Mouse (Mus musculus): ENCODE measurements around the gene Foxo3. TPM values are rescaled to one million over a fixed set of nuclear protein-coding genes. Genes with fewer than 3 reads are reported as not detected.

Gene Foxo3
- polyA plus RNA-seq, 1 experiment from 2014 or later, result 2.5 TPM

DNA sequence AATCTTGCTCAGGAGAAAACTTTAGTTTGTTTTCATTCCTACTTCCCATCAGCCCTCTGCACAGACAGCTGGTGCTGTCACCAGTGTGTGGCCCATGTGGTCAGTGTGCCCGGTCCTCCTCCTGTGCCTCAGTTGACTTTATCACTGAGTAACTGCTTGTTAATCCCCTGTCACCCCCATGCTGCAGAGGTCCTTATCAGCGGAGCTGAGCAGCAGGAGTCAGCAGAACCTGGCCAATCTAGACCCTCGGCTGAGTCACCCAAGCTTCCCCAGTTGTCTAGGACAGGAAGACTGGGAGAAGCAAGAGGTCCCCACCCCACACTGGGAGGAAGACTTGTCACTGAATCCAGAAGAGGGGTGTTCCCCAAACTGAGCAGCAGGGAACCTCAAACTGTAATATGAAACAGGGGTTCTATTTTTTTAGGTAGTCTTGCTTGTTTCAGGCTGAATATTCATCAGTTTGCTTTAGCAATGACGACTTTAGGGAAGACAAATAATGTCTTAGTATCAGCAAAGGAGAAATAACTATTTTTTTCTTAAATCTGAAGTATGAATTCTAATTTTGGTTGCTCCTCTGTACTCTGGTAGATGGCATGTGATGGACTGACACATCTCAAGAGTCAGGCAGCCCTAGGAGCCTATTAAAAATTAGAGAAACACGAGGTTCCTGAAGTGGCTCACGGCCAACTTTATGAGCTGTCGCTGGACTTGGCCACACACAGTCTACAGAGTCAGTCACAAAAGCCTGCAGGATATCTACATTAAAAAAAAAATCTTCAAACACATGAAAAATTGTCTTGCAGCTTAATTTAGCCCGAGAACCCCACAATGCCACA lies 31.9 kb downstream of the Foxo3 start:
- no peaks in the 10 kb centered on the region; the same call in 1 of the 2 replicates for H3K27me3 ChIP-seq (ENCODE audit: insufficient read depth, poor library complexity, severe bottlenecking)
- no peak for DNase-seq (ENCODE audit: low spot score)
- no peaks in the 10 kb centered on the region for H3K9me3 ChIP-seq
- WGBS, result 84% methylated on average over 8 of the region's 8 CpGs
- H3K27ac ChIP-seq, result no peak overlapping the region
- H3K4me1 ChIP-seq (replicated peaks), result peaks cover 13% of the 10 kb centered on the region
- no peak overlapping the region for H3K4me3 ChIP-seq
- H3K36me3 ChIP-seq, result no peaks in the 10 kb centered on the region

DNA sequence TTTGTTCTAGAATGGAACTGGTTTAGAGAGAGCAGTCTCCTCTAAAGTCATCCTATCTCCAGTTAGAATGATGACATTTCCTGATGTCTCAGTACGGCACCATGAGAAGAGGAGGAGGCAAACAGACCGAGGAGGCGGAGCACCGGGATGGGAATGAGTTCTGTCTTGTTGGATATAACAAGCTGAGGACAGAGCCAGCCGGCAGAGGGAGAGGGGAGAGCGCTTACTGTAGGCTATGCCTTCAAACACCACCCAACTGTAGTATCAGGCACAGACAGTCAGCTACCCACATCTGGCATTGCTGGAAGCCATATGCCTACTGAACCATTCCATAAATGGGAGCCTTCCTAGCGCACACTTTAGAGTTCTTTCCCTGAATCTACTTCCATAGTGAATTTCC lies 32.6 kb downstream of the Foxo3 start:
- H3K27ac ChIP-seq, result no peak overlapping the region
- no peaks in the 10 kb centered on the region; the same call in 1 of the 2 replicates for H3K27me3 ChIP-seq (ENCODE audit: insufficient read depth, poor library complexity, severe bottlenecking)
- 89% methylated on average over 7 of the region's 7 CpGs for WGBS
- no peak overlapping the region for H3K4me3 ChIP-seq
- no peaks in the 10 kb centered on the region for H3K36me3 ChIP-seq
- H3K9me3 ChIP-seq, result no peaks in the 10 kb centered on the region
- H3K4me1 ChIP-seq (replicated peaks), result peaks cover 17% of the 10 kb centered on the region
- no peak for DNase-seq (ENCODE audit: low spot score)

DNA sequence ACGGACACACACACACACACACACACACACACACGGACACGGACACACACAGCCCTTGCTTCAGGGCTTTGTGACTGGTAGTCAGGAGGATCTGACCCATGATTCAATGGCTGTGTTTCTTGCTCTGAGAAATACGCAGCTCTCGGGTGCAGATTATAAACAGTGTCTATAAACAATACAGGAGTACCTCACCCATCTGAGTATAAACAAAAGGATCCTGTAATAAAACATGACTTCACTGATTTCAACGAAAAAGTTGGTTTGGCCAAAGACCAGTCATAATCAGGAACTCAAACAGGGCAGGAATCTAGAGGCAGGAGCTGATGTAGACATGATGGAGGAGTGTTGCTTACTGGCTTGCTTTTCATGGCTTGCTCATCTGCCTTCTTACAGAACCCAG lies 34.1 kb downstream of the Foxo3 start:
- H3K27ac ChIP-seq, result no peak overlapping the region
- no peak overlapping the region for H3K4me3 ChIP-seq
- H3K9me3 ChIP-seq, result no peaks in the 10 kb centered on the region
- no peaks in the 10 kb centered on the region for H3K36me3 ChIP-seq
- no peaks in the 10 kb centered on the region; the same call in 1 of the 2 replicates for H3K27me3 ChIP-seq (ENCODE audit: insufficient read depth, poor library complexity, severe bottlenecking)
- peaks cover 21% of the 10 kb centered on the region for H3K4me1 ChIP-seq (replicated peaks)
- WGBS, result 92% methylated on average over 6 of the region's 6 CpGs
- DNase-seq (ENCODE audit: low spot score), result no peak

DNA sequence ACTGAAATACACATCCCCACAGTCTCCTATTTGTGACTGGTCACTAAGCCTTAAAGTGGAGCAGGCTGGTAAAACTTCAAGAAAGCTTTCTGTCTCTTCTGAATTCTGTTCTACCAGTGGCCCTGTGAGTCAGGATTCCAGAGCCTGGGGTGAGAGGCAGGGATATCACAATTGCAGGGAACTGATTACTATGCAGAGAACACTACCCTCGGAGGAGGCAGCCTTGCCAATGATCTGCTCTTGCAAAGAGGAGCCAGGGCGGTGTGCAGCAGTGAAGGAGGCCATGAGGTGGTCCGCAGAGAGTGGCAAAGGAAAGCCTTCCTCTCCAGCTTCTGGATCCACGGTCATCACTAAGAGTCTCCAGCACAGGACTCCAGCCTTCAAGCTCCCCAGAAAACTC lies 34.8 kb downstream of the Foxo3 start:
- no peak overlapping the region for H3K4me3 ChIP-seq
- DNase-seq (ENCODE audit: low spot score), result no peak
- H3K36me3 ChIP-seq, result no peaks in the 10 kb centered on the region
- WGBS, result 72% methylated on average over 4 of the region's 4 CpGs
- H3K9me3 ChIP-seq, result no peaks in the 10 kb centered on the region
- H3K27ac ChIP-seq, result no peak overlapping the region
- H3K4me1 ChIP-seq (replicated peaks), result peaks cover 21% of the 10 kb centered on the region
- H3K27me3 ChIP-seq (ENCODE audit: insufficient read depth, poor library complexity, severe bottlenecking), result no peaks in the 10 kb centered on the region; the same call in 1 of the 2 replicates

DNA sequence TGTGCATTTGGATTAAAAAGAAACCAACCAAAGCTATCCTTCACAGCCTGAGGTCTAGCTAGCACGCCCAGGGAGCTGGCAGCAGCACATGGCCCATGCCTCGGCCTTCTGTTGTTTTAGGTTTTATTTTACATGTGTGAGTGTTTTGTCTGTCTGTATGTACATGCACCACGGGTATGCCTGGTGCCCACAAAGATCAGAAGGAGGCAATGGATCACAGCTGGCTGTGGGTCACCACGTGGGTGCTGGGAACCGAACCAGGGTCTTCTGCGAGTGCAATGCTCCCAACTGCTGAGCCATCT lies 36.8 kb downstream of the Foxo3 start:
- H3K27me3 ChIP-seq (ENCODE audit: insufficient read depth, poor library complexity, severe bottlenecking), result no peaks in the 10 kb centered on the region; the same call in 1 of the 2 replicates
- DNase-seq (ENCODE audit: low spot score), result no peak
- H3K36me3 ChIP-seq, result no peaks in the 10 kb centered on the region
- 95% methylated on average over 6 of the region's 6 CpGs for WGBS
- H3K4me3 ChIP-seq, result no peak overlapping the region
- H3K9me3 ChIP-seq, result no peaks in the 10 kb centered on the region
- H3K4me1 ChIP-seq (replicated peaks), result peaks cover 13% of the 10 kb centered on the region
- H3K27ac ChIP-seq, result no peak overlapping the region

DNA sequence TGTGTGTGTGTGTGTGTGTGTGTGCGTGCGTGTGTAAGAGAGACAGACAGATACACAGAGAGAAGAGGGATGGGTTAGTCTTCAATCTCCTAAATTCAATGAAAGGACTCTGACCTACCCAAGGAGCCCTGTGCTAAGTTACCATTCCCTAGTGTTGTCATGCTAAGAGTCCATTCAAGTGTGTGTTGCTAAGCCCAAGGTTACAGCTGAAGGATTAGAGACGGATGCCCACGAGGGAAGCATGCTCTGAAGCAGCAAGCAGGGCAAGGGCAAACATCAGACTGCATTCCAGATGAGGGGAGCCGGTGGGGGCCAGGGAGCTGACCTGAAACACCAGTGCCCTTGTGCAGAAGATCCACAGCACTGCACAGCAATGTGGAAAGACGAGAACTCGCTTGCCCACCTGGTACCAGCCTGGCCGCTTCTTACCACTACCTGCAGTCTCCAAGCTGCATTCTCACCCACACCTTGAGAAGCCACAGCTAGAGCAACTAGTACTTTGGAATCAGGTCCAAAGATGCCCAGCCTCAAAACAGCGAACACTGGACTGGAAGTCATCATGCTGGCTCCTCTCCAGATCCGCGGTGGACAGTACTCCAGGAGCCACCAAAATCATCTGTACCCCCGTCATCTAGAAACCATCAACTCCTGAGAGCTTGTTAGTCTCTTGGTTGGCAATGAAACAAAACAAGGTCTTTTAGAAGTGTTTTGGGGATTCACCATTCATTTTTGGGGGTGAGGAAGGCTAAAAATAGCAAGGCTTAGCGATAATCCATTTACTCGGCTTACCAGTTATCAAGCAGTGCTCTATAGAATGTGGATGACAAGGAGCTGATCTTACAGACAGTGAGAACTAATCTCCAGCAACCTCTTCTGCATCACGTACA lies 37.4 kb downstream of the Foxo3 start:
- H3K27ac ChIP-seq, result no peak overlapping the region
- H3K27me3 ChIP-seq (ENCODE audit: insufficient read depth, poor library complexity, severe bottlenecking), result no peaks in the 10 kb centered on the region; the same call in 1 of the 2 replicates
- H3K9me3 ChIP-seq, result no peaks in the 10 kb centered on the region
- H3K4me3 ChIP-seq, result no peak overlapping the region
- peaks cover 13% of the 10 kb centered on the region for H3K4me1 ChIP-seq (replicated peaks)
- no peaks in the 10 kb centered on the region for H3K36me3 ChIP-seq
- DNase-seq (ENCODE audit: low spot score), result no peak
- 88% methylated on average over 15 of the region's 15 CpGs for WGBS

DNA sequence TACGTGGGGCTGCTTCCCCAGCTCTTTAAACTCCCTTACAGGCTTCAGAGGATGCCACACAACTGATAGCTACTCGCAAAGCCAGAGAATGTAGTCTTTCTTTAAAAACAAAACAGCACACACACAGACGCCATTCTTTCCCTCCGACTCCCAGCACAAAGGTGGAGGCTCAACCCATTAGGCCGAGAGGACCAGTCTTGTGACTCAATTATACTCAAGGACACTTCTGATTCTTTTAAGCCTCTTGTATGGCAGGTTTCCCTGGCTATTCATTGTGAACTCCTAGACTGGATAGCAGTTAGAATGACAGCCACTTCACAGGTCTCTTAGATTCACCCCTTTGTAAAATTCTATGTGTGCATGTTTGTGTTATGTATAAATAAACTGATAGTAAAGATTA lies 38.3 kb downstream of the Foxo3 start:
- no peaks in the 10 kb centered on the region for H3K9me3 ChIP-seq
- no peaks in the 10 kb centered on the region; the same call in 1 of the 2 replicates for H3K27me3 ChIP-seq (ENCODE audit: insufficient read depth, poor library complexity, severe bottlenecking)
- H3K4me1 ChIP-seq (replicated peaks), result peaks cover 13% of the 10 kb centered on the region
- DNase-seq (ENCODE audit: low spot score), result no peak
- no peak overlapping the region for H3K4me3 ChIP-seq
- no peaks in the 10 kb centered on the region for H3K36me3 ChIP-seq
- 49% methylated on average over 5 of the region's 5 CpGs for WGBS
- no peak overlapping the region for H3K27ac ChIP-seq

DNA sequence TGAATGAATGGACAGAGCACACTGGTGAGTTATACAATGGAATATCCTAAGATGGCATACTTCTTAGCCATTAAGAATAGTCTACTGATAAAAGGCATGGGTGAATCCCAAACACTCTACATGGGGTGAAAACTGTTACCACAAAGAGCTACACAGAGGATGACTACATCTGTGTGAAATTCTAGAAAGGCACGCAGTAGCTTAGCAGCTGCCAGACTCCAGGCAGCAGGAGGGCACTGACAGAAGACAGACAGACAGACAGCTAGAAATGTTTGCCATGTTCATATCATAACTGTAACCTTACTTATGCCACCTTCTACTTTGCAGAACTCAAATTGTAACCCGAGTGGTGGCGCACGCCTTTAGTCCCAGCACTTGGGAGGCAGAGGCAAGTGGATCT lies 39.0 kb downstream of the Foxo3 start:
- WGBS, result 93% methylated on average over 4 of the region's 4 CpGs
- H3K9me3 ChIP-seq, result no peaks in the 10 kb centered on the region
- H3K36me3 ChIP-seq, result no peaks in the 10 kb centered on the region
- DNase-seq (ENCODE audit: low spot score), result no peak
- no peak overlapping the region for H3K27ac ChIP-seq
- no peaks in the 10 kb centered on the region; the same call in 1 of the 2 replicates for H3K27me3 ChIP-seq (ENCODE audit: insufficient read depth, poor library complexity, severe bottlenecking)
- H3K4me1 ChIP-seq (replicated peaks), result peaks cover 17% of the 10 kb centered on the region
- no peak overlapping the region for H3K4me3 ChIP-seq

DNA sequence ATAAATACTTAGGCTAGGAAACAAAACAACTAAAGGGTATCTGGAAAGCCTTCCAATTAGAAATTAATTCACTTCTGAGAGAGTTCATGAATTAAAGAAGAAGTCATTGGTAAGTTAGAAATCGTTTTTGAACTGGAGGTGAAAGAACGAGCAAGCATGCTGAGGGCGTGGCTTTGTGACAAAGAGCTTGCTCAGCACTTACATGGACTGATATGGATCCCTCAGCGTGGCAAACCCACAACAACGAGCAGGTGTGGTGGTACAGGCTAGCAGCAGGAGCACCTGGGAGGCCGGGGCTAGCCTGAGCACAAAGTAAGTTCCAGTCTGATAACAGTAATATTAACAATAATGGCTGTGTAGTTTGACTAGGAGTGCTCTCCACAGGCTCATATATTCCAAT lies 41.2 kb downstream of the Foxo3 start:
- no peaks in the 10 kb centered on the region for H3K9me3 ChIP-seq
- H3K4me1 ChIP-seq (replicated peaks), result peaks cover 25% of the 10 kb centered on the region
- no peak overlapping the region for H3K27ac ChIP-seq
- H3K4me3 ChIP-seq, result no peak overlapping the region
- no peaks in the 10 kb centered on the region for H3K27me3 ChIP-seq (ENCODE audit: insufficient read depth, poor library complexity, severe bottlenecking)
- WGBS, result 90% methylated on average over 6 of the region's 6 CpGs
- DNase-seq (ENCODE audit: low spot score), result no peak
- no peaks in the 10 kb centered on the region for H3K36me3 ChIP-seq

DNA sequence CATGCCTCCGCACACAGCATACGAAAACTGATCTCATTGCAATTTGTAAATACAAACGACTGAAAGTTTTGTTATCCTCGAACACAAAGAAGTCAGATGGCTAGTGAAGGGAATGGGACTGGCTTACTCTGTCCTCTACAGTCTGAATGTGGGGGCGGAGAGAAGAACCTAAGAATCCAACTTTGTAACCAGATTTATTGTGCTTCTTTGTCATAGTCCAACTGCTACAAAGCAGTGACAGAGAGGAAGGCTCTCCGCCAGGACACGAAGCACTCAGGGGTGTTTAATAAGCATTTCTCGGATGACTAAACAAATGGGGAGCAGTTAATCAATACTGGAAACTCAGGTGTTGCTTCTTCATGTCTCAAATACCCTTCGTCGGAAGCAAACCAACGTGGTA lies 43.6 kb downstream of the Foxo3 start:
- Histone ChIP-seq H3K36me3 (no peaks in the 10 kb centered on the region), H3K4me3 (no peak overlapping the region), H3K27me3 (ENCODE audit: insufficient read depth, poor library complexity, severe bottlenecking) (no peaks in the 10 kb centered on the region), H3K9me3 (no peaks in the 10 kb centered on the region), H3K4me1 (replicated peaks) (peaks cover 27% of the 10 kb centered on the region), H3K27ac (no peak overlapping the region)
- DNase-seq (ENCODE audit: low spot score), result no peak
- WGBS, result 85% methylated on average over 11 of the region's 11 CpGs

DNA sequence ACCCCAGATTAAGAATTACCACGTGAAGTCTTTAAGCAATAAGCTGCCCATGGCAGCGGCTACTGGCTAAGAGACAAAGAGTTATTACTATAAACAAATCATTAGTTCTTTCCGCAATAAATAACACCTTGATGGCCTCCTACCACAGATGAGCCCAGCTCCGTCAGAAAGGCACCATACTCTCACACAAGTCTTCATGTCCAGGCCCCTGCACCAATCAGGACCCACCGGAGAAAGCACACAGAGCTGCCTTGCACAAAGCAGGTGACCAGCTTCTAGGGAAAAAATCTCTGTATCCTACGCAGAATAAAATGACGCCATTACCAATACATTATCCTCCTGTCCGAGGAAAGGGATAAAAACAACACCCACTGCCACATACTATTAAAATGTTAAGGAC lies 44.7 kb downstream of the Foxo3 start:
- peaks cover 30% of the 10 kb centered on the region for H3K4me1 ChIP-seq (replicated peaks)
- H3K4me3 ChIP-seq, result no peak overlapping the region
- H3K27me3 ChIP-seq (ENCODE audit: insufficient read depth, poor library complexity, severe bottlenecking), result no peaks in the 10 kb centered on the region
- H3K27ac ChIP-seq, result no peak overlapping the region
- 88% methylated on average over 8 of the region's 8 CpGs for WGBS
- no peak for DNase-seq (ENCODE audit: low spot score)
- no peaks in the 10 kb centered on the region for H3K36me3 ChIP-seq
- no peaks in the 10 kb centered on the region for H3K9me3 ChIP-seq

DNA sequence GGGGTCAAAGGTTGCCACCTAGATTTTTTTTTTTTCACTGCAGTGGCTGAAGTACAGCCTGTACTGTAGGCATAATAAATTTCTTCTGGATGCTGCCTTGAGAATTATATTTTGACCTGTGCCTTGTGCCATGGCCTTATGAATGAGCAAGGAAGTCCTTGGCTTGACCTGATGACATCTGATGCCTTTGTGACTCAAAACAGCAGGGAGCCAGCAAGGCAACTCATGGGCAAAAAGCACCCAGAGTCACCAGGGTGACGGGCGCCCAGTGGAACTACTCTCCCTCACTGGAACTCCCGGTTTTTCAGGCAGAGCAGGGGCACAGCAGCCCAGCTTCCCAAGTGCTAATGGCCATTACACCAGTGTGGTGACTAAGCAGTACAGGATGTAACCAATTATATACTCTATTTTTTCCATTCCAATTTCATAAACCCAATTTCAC lies 45.4 kb downstream of the Foxo3 start:
- H3K27ac ChIP-seq, result no peak overlapping the region
- H3K27me3 ChIP-seq (ENCODE audit: insufficient read depth, poor library complexity, severe bottlenecking), result no peaks in the 10 kb centered on the region
- no peak overlapping the region for H3K4me3 ChIP-seq
- H3K4me1 ChIP-seq (replicated peaks), result peaks cover 30% of the 10 kb centered on the region
- 63% methylated on average over 3 of the region's 3 CpGs for WGBS
- DNase-seq (ENCODE audit: low spot score), result no peak
- no peaks in the 10 kb centered on the region for H3K9me3 ChIP-seq
- no peaks in the 10 kb centered on the region for H3K36me3 ChIP-seq

DNA sequence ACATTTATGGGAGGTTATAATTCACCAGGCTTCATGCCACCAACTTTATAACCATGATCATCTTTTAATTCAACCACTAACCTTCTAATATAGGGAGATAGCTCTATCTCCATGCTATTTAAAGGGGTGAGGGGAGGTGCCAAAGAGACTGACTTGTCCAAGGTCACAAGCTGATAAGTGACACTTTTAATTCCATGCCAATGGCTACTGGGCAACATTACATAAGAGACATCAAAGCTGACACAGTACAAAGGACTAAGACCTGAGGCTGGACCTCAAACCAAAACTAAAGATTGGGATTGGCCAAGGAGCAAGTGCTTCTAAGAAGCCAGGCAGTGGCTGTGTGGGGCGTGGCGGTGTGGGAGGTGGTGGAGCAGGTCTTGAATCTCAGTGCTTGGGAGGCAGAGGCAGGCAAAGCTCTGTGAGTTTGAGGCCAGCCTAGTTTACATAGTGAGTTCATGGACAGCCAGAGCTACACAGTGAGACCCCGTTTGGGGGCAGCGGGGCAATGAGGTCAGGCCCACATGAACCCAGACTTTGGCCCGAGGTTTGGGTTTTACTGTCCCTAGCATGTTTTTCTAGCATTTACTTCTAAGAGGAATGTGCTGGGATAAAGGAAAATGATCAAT lies 46.0 kb downstream of the Foxo3 start:
- no peaks in the 10 kb centered on the region for H3K9me3 ChIP-seq
- 89% methylated on average over 5 of the region's 5 CpGs for WGBS

More for the DNA sequence above, 46.0 kb downstream of the Foxo3 start:
- Histone ChIP-seq H3K27me3 (ENCODE audit: insufficient read depth, poor library complexity, severe bottlenecking) (no peaks in the 10 kb centered on the region), H3K4me3 (no peak overlapping the region), H3K36me3 (no peaks in the 10 kb centered on the region), H3K4me1 (replicated peaks) (peaks cover 30% of the 10 kb centered on the region), H3K27ac (no peak overlapping the region)
- DNase-seq (ENCODE audit: low spot score), result no peak
